Mouse (Mus musculus) macrophage (primary cell): Measurements from ENCODE around the gene Trcg1. TPM values are rescaled to one million over a fixed set of nuclear protein-coding genes. Genes with fewer than 3 reads are reported as not detected.
"Not testable (repeated sequence)": the region's sequence is repeated elsewhere in the genome, so short reads cannot be mapped to it uniquely, and the experiment has no call there.

Experiments
- H3K27ac ChIP-seq: fragments of 350-480 bp; formaldehyde crosslinking; 2 replicates; pipeline ENCODE4 v1.9.0; 2021
- H3K36me3 ChIP-seq: fragments of 350-480 bp; formaldehyde crosslinking; 2 replicates; pipeline ENCODE4 v1.9.0; 2021; ENCODE audit errors: inconsistent target
- H3K4me3 ChIP-seq: fragments of 350-480 bp; formaldehyde crosslinking; 2 replicates; pipeline ENCODE4 v1.9.0; 2021; ENCODE audit errors: inconsistent target
- H3K79me2 ChIP-seq: fragments of 350-480 bp; formaldehyde crosslinking; 2 replicates; pipeline ENCODE4 v1.9.0; 2021; ENCODE audit errors: inconsistent target
- WGBS: methylation state at CpG from one replicate; pipeline ENCODE4 v1.1.7; 2026; ENCODE audit warnings: inconsistent platforms; ENCODE audit not compliant: missing documents; 5-methylcytosine and 5-hydroxymethylcytosine counted together
- polyA plus RNA-seq: library from polyadenylated mRNA; stranded (reverse); fragments of 250-400 nt; gene quantifications from 3 replicates; pipeline ENCODE4 v1.2.4, GENCODE M21; 2018; ENCODE audit warnings: inconsistent platforms

Gene Trcg1
- polyA plus RNA-seq, 1 experiment from 2014 or later: not detected

DNA sequence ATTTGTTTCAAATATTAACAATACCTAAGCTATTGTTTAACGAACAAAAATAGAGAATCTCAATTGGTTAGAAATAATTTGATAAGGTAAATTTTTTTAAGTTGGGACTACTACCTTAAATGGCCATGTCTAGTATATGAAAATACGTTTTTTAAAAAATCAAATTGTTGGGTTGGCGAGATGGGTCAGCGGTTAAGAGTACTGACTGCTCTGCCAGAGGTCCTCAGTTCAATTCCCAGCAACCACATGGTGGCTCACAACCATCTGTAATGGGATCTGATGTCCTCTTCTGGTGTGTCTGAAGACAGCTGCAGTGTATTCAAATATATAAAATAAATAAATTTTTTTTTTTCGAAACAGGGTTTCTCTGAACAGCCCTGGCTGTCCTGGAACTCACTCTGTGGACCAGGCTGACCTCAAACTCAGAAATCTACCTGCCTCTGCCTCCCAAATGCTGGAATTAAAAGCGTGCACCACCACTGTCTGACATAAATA, 9.7 kb upstream of the Trcg1 start:
- not testable (repeated sequence) for H3K27ac ChIP-seq, H3K4me3 ChIP-seq, H3K79me2 ChIP-seq, H3K36me3 ChIP-seq
- WGBS: 92% methylated on average over 6 of the region's 6 CpGs

DNA sequence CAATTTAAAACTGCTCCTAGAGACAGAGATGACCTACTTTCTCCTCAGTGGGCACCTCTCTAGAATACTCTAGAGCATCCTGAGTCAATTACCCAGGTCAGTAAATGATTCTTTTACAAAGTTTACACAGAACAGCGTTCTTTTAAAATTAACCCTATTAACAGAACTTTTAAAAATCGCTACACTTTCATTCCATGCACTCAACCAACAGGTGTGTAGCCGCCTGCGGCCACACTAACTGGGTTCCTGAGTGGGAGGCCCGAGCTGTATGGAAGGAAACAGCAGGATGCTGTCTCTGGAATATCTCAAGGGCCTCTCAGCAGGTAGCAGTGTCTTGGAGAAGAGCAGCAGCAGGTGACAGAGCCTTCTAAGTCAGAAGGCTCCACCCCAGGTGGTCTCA, 9.2 kb upstream of the Trcg1 start:
- Histone ChIP-seq H3K79me2 (no peaks in the 10 kb centered on the region), H3K27ac (no peak overlapping the region), H3K4me3 (no peak overlapping the region), H3K36me3 (no peaks in the 10 kb centered on the region)
- 88% methylated on average over 4 of the region's 5 CpGs for WGBS

DNA sequence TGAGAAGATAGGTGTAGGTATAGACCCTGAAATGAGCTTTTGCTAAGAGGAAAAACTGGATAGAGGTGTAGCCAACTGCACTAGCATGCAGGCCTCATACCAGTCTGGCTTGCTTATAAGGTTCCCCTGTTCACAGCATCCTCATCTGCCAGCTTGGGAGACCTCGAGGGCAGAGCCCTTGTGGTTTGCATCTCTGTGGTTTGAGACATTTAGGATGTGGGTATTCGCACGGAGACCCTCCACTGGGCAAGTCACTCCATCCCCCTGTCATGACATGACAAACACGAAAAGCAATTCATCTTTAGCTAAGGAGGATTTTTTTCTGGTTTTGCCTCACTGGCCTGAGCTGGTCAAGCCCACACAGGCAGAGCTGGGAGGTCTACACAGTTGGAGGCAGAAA, 8.2 kb upstream of the Trcg1 start:
- no peak overlapping the region for H3K4me3 ChIP-seq
- H3K27ac ChIP-seq: no peak overlapping the region
- 23% methylated on average over 4 of the region's 4 CpGs for whole genome bisulfite sequencing
- no peaks in the 10 kb centered on the region for H3K79me2 ChIP-seq
- H3K36me3 ChIP-seq: no peaks in the 10 kb centered on the region

GRCm38 (mm10) chr9:57229726-57230125, 6.6 kb upstream of the Trcg1 start:
- H3K4me3 ChIP-seq: no peak overlapping the region
- no peaks in the 10 kb centered on the region for H3K36me3 ChIP-seq
- H3K79me2 ChIP-seq: no peaks in the 10 kb centered on the region
- no peak overlapping the region for H3K27ac ChIP-seq
- 90% methylated on average over 4 of the region's 4 CpGs for WGBS

DNA sequence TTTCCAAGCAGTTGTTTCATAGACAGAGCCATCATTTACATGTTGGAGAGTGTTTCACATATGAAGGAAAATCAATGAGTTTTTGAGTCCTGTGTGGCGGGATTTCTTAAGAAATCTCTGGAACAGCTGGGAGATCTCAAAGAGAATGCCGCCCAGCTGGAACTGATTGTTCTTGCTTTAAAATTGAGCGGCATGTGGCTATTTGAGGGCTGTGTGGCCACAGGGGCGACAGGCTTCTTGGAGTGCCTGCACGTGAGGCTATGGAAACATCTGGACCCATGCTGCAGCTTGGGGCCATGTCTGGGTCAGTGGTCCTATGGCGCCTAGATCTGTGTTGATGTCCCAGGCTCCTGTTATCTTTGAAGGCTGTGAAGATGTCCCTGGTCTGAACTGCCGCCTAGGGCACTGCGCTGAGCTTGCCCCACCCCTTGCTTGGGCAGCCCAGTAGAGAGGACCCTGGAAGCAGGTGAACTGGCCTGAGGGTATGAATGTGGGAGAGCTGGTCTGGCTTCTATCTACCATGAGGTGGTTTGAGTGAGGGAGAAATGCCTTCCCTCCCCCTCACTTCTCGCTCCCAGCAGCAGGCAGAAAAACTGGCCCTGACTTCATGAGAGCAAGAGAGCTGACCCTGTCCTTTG, 6.1 kb upstream of the Trcg1 start:
- Histone ChIP-seq H3K27ac (no peak overlapping the region), H3K36me3 (no peaks in the 10 kb centered on the region), H3K4me3 (no peak overlapping the region), H3K79me2 (no peaks in the 10 kb centered on the region)
- 98% methylated on average over 9 of the region's 9 CpGs for WGBS

- no peak overlapping the region for H3K4me3 ChIP-seq
- no peaks in the 10 kb centered on the region for H3K36me3 ChIP-seq
- H3K79me2 ChIP-seq: no peaks in the 10 kb centered on the region
- WGBS: 83% methylated on average over 8 of the region's 8 CpGs
- H3K27ac ChIP-seq: peak overlapping the region; percentile 89; the same call in 1 of the 2 replicates
Measured at GRCm38 (mm10) chr9:57231536-57232255, 4.7 kb upstream of the Trcg1 start.

GRCm38 (mm10) chr9:57232341-57232940, 3.9 kb upstream of the Trcg1 start:
- Histone ChIP-seq H3K36me3 (no peaks in the 10 kb centered on the region), H3K79me2 (no peaks in the 10 kb centered on the region), H3K4me3 (no peak overlapping the region), H3K27ac (peak overlapping the region; percentile 89)
- WGBS: 91% methylated on average over 5 of the region's 5 CpGs

- 42% methylated on average over 6 of the region's 6 CpGs for WGBS
Measured at GRCm38 (mm10) chr9:57233142-57233541, 3.2 kb upstream of the Trcg1 start.

DNA sequence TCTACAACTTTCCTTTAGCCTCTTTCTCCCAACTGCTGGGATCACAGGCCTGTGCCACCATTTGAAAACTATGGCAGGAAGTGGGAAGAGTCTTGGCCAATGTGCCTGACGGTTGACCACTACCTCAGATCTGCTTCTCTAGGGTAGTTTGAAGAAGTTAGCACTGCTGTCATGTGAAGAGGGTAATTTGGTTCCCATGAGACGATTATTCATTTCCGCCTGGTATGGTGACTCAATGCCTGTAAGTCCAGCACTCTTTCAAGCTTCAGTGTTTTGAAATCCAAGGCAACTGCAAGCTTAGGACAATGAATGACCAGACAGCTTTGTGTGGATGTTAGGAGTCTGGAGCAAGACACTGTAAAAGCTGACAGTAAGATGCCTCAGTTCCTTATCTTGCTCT, 2.6 kb upstream of the Trcg1 start:
- H3K36me3 ChIP-seq: no peaks in the 10 kb centered on the region
- 7% methylated on average over 3 of the region's 3 CpGs for WGBS
- H3K4me3 ChIP-seq: no peak overlapping the region
- H3K27ac ChIP-seq: peak overlapping the region; percentile 89
- H3K79me2 ChIP-seq: no peaks in the 10 kb centered on the region

More at GRCm38 (mm10) chr9:57233142-57233541, 3.2 kb upstream of the Trcg1 start:
- Histone ChIP-seq H3K79me2 (no peaks in the 10 kb centered on the region), H3K27ac (peak overlapping the region; percentile 89), H3K36me3 (no peaks in the 10 kb centered on the region), H3K4me3 (no peak overlapping the region)

- no peaks in the 10 kb centered on the region for H3K79me2 ChIP-seq
- H3K36me3 ChIP-seq: no peaks in the 10 kb centered on the region
- 80% methylated on average over 4 of the region's 5 CpGs for WGBS
- peak overlapping the region; percentile 25 for H3K27ac ChIP-seq
- H3K4me3 ChIP-seq: no peak overlapping the region
Measured at GRCm38 (mm10) chr9:57237705-57238104, 1.3 kb downstream of the Trcg1 start.

- no peaks in the 10 kb centered on the region for H3K36me3 ChIP-seq
- H3K27ac ChIP-seq: peak overlapping the region; percentile 25
- H3K4me3 ChIP-seq: no peak overlapping the region
- no peaks in the 10 kb centered on the region for H3K79me2 ChIP-seq
- 50% methylated on average over 2 of the region's 2 CpGs for WGBS
Measured at GRCm38 (mm10) chr9:57238220-57238619, 1.9 kb downstream of the Trcg1 start.

- H3K36me3 ChIP-seq: no peaks in the 10 kb centered on the region
- H3K27ac ChIP-seq: no peak overlapping the region
- no peak overlapping the region for H3K4me3 ChIP-seq
- 92% methylated on average over 5 of the region's 5 CpGs for WGBS
- H3K79me2 ChIP-seq: no peaks in the 10 kb centered on the region
Measured at GRCm38 (mm10) chr9:57241111-57241510, 4.8 kb downstream of the Trcg1 start.

DNA sequence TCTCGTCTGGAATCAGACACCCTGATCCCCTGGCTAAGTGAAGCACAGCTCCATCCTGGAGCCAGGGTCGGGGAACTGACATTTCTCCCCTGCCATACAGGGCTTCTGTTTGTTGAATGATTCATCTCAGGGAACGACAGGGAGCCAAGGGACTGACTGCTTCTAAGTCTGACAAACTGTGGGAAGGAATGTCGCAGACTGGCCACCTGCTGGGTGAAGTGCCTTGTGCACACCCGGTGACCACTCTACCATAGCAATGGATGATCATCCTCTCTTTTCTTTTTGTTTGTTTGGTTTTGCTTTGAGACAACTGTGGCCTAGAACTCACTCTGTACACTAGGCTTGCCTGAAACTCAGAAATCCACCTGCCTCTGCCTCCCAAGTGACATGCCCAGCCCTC, 6.6 kb downstream of the Trcg1 start:
- H3K79me2 ChIP-seq: no peaks in the 10 kb centered on the region
- H3K4me3 ChIP-seq: no peak overlapping the region
- 84% methylated on average over 3 of the region's 5 CpGs for WGBS
- H3K27ac ChIP-seq: no peak overlapping the region
- no peaks in the 10 kb centered on the region for H3K36me3 ChIP-seq

DNA sequence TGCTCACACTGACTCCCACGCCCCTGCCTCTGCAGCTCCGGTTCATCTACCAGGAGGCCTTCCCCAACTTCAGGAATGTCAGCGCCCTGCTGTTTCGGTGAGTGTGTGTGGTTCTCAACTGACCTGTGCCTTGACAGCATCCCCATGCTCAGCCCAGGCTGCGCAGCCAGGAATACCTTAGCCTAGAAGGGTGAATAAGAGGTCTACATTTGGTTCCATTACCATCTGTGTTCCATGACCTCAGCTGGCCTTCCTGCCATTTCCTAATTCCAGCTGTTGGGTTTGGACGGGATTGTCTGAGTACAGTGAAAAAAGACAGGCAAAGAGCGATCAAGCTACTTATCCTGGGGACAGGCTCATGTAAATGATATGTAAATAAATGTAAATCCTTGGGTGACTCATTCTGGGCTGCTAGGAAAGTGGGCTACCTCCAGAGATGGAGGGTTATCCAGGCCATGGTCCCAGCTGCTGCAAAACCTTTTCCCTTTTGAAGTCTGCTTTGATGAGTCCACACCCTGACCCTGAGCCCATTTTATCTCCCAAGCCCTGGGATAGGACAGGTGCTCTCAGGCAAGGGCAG, 7.8 kb downstream of the Trcg1 start:
- Histone ChIP-seq H3K36me3 (no peaks in the 10 kb centered on the region), H3K27ac (no peak overlapping the region), H3K4me3 (no peak overlapping the region), H3K79me2 (no peaks in the 10 kb centered on the region)
- 92% methylated on average over 7 of the region's 7 CpGs for WGBS

- 93% methylated on average over 5 of the region's 5 CpGs for WGBS
Measured at GRCm38 (mm10) chr9:57246482-57246881, 10.1 kb downstream of the Trcg1 start.

More at GRCm38 (mm10) chr9:57246482-57246881, 10.1 kb downstream of the Trcg1 start:
- H3K36me3 ChIP-seq: no peaks in the 10 kb centered on the region
- no peak overlapping the region for H3K27ac ChIP-seq
- no peaks in the 10 kb centered on the region for H3K79me2 ChIP-seq
- H3K4me3 ChIP-seq: no peak overlapping the region
